Mouse (Mus musculus) ES-Bruce4 (cell line): ENCODE data around the gene Ptgfrn.

Source experiments
- CTCF ChIP-seq: IDR thresholded peaks from one replicate; pipeline ENCODE4 v1.8.1; 2011; ENCODE audit warnings: low read depth, low read length
- POLR2A ChIP-seq: IDR thresholded peaks from one replicate; pipeline ENCODE4 v1.8.1; 2011; ENCODE audit warnings: low read length; ENCODE audit not compliant: insufficient read depth

GRCm38 (mm10) chr3:101012131-101012571 is 97.9 kb downstream of the Ptgfrn start:
- TF ChIP-seq POLR2A (no peak), CTCF (no peak)
